9 mouse cellular contexts compared by ENCODE assay signal in genomic region chr4:123565291-123565861, GRCm38 (mm10).
DNase-seq lines count a peak whose midpoint lies in the region; ATAC-seq lines count a peak whose summit lies in the region.
"Had no signal": no experiment of that assay in that cellular context is flagged by ENCODE, and none has a peak within 500 bp of the region (broad histone marks: within the 10 kb centered on the region; RNA-seq: fewer than 3 reads in every experiment).

No protein-coding gene starts in this region.

- H3K27ac ChIP-seq in neural tube, embryonic 15.5 days (replicated peaks), result peak overlapping the region; percentile 7; the same call in 1 of the 2 replicates
- no peak overlapping the region for H3K27ac ChIP-seq in intestine, embryonic 16.5 days (ENCODE audit: low read length)
- no peak overlapping the region for H3K27ac ChIP-seq in forebrain, embryonic 10.5 days
- H3K27ac ChIP-seq: neural tube, embryonic 13.5 days had no signal

- ATAC-seq in neural tube, embryonic 15.5 days (ENCODE audit: low FRiP score), result no peak
- 0 out of 2 replicates have a peak, but pooled peaks have one; percentile 33 for ATAC-seq in intestine, embryonic 16.5 days
- ATAC-seq in erythroblast, adult 5-6 weeks (replicated peaks; ENCODE audit: low FRiP score, poor library complexity, severe bottlenecking), result no peak

- peaks cover 17% of the 10 kb centered on the region for H3K4me1 ChIP-seq in neural tube, embryonic 15.5 days
- H3K4me1 ChIP-seq in intestine, embryonic 16.5 days (ENCODE audit: control insufficient read depth, insufficient read depth, low read length), result peaks cover 18% of the 10 kb centered on the region
- H3K4me1 ChIP-seq in forebrain, embryonic 10.5 days, result peaks cover 26% of the 10 kb centered on the region

- WGBS in neural tube, embryonic 15.5 days, result 45% methylated on average over 7 of the region's 7 CpGs
- WGBS in intestine, embryonic 16.5 days, result 28% methylated on average over 7 of the region's 7 CpGs
- WGBS in forebrain, embryonic 10.5 days, result 43% methylated on average over 7 of the region's 7 CpGs

- DNase-seq in adrenal gland, postnatal 14 days, result peak; percentile 18
- no peak for DNase-seq in adrenal gland, postnatal 10 days
- DNase-seq in neural tube, embryonic 10.5 days (ENCODE audit: extremely low spot score, low spot score), result no peak
- DNase-seq in testis, postnatal 10 days (ENCODE audit: low spot score), result peak; percentile 62
- no peak for DNase-seq in forebrain, embryonic 10.5 days (ENCODE audit: extremely low spot score, low spot score)

- no peak overlapping the region for H3K9ac ChIP-seq in neural tube, embryonic 15.5 days (replicated peaks)
- H3K9ac ChIP-seq in intestine, embryonic 16.5 days (ENCODE audit: low read depth, low read length), result no peak overlapping the region
- H3K9ac ChIP-seq: neural tube, embryonic 13.5 days had no signal

- no peaks in the 10 kb centered on the region for H3K27me3 ChIP-seq in neural tube, embryonic 15.5 days (replicated peaks)
- H3K27me3 ChIP-seq in intestine, embryonic 16.5 days (replicated peaks; ENCODE audit: control insufficient read depth, insufficient read depth, low read length), result no peaks in the 10 kb centered on the region
- no peaks in the 10 kb centered on the region for H3K27me3 ChIP-seq in forebrain, embryonic 10.5 days (ENCODE audit: poor library complexity, severe bottlenecking)
- H3K27me3 ChIP-seq: neural tube, embryonic 13.5 days had no signal

- H3K4me2 ChIP-seq in neural tube, embryonic 15.5 days, result no peak overlapping the region
- no peak overlapping the region for H3K4me2 ChIP-seq in intestine, embryonic 16.5 days (ENCODE audit: low read depth, low read length)
- H3K4me2 ChIP-seq: neural tube, embryonic 13.5 days had no signal

- H3K9me3 ChIP-seq in neural tube, embryonic 15.5 days (replicated peaks), result no peaks in the 10 kb centered on the region
- no peaks in the 10 kb centered on the region for H3K9me3 ChIP-seq in intestine, embryonic 16.5 days (ENCODE audit: control insufficient read depth, low read length)
- no peaks in the 10 kb centered on the region for H3K9me3 ChIP-seq in forebrain, embryonic 10.5 days
- H3K9me3 ChIP-seq: neural tube, embryonic 13.5 days had no signal

- no peaks in the 10 kb centered on the region for H3K36me3 ChIP-seq in neural tube, embryonic 15.5 days
- H3K36me3 ChIP-seq in intestine, embryonic 16.5 days (ENCODE audit: control insufficient read depth, insufficient read depth, low read length), result no peaks in the 10 kb centered on the region
- no peaks in the 10 kb centered on the region for H3K36me3 ChIP-seq in forebrain, embryonic 10.5 days (replicated peaks)
- H3K36me3 ChIP-seq: neural tube, embryonic 13.5 days had no signal

- no peak overlapping the region for H3K4me3 ChIP-seq in neural tube, embryonic 15.5 days (replicated peaks)
- no peak overlapping the region for H3K4me3 ChIP-seq in intestine, embryonic 16.5 days (ENCODE audit: low read length)
- H3K4me3 ChIP-seq in forebrain, embryonic 10.5 days, result no peak overlapping the region
- H3K4me3 ChIP-seq: neural tube, embryonic 13.5 days had no signal

Comparison
In these comparisons a context has a peak if more than half of its experiments do, and no peak if none do; other contexts are left out.
1. DNase-seq: peak in adrenal gland, postnatal 14 days (single experiment) and testis, postnatal 10 days (single experiment); none in adrenal gland, postnatal 10 days (single experiment), neural tube, embryonic 10.5 days (single experiment) and forebrain, embryonic 10.5 days (single experiment).